Mouse (Mus musculus) liver, postnatal 0 days (tissue): ENCODE results near the gene Ngb. TPM values are rescaled to one million over a fixed set of nuclear protein-coding genes. Genes with fewer than 3 reads are reported as not detected.

Experiments
- ATAC-seq: fragments of 200-750 bp; cut with Nextera tagmentation; 2 replicates; pipeline ENCODE4 v1.8.0; 2017; ENCODE audit warnings: mild to moderate bottlenecking, moderate library complexity
- DNase-seq: peaks from one replicate; pipeline ENCODE4 v3.0.0-alpha.2; 2016
- H3K27ac ChIP-seq: fragments of 300-500 bp; sonication (generic); 2 replicates; pipeline ENCODE4 v1.5.1; 2014; ENCODE audit warnings: antibody characterized with exemption, moderate library complexity, mild to moderate bottlenecking, low read depth
- H3K27me3 ChIP-seq: fragments of 300-500 bp; sonication (generic); 2 replicates; pipeline ENCODE4 v1.6.1; 2014; ENCODE audit warnings: low read length, control low read depth, mixed read lengths; ENCODE audit not compliant: insufficient read depth
- H3K36me3 ChIP-seq: fragments of 300-500 bp; sonication (generic); replicated peaks from 2 replicates; pipeline ENCODE4 v1.6.1; 2014; ENCODE audit warnings: mild to moderate bottlenecking, control low read depth, low read length, moderate library complexity, mixed read lengths; ENCODE audit not compliant: insufficient read depth
- H3K4me1 ChIP-seq: fragments of 300-500 bp; sonication (generic); 2 replicates; pipeline ENCODE4 v1.6.1; 2014; ENCODE audit warnings: antibody characterized with exemption, mild to moderate bottlenecking, control low read depth; ENCODE audit not compliant: insufficient read depth
- H3K4me2 ChIP-seq: fragments of 300-500 bp; sonication (generic); 2 replicates; pipeline ENCODE4 v1.6.1; 2014; ENCODE audit warnings: low read depth, mild to moderate bottlenecking, low read length, moderate library complexity, mixed read lengths
- H3K4me3 ChIP-seq: fragments of 300-500 bp; sonication (generic); 2 replicates; pipeline ENCODE4 v1.5.1; 2014; ENCODE audit warnings: low read depth, low read length
- H3K9ac ChIP-seq: fragments of 300-500 bp; sonication (generic); replicated peaks from 2 replicates; pipeline ENCODE4 v1.6.1; 2014; ENCODE audit warnings: mild to moderate bottlenecking, moderate library complexity
- H3K9me3 ChIP-seq: fragments of 300-500 bp; sonication (generic); 2 replicates; pipeline ENCODE4 v1.6.1; 2016; ENCODE audit warnings: mild to moderate bottlenecking, control low read depth, low read length, mixed read lengths
- CTCF ChIP-seq: sonication (generic); IDR thresholded peaks from 2 replicates; pipeline ENCODE4 v1.5.1; 2016; ENCODE audit warnings: antibody characterized with exemption, low read depth
- EP300 ChIP-seq: IDR thresholded peaks from 2 replicates; pipeline ENCODE4 v1.6.1; 2016; ENCODE audit warnings: antibody characterized with exemption, low read depth, mild to moderate bottlenecking
- WGBS: fragments of 180-500 bp; shearing (Covaris S2); extraction: QIAGEN DNeasy Blood & Tissue Kit; methylation state at CpG from one replicate; pipeline ENCODE4 v1.1.7; 2014; ENCODE audit not compliant: insufficient replicate concordance; 5-methylcytosine and 5-hydroxymethylcytosine counted together
- polyA plus RNA-seq: library from polyadenylated mRNA; unstranded; fragments of >200 nt; fragmentation: Nextera tagmentation; extraction: Ambion mirVana; gene quantifications from 2 replicates; pipeline ENCODE4 v1.2.1, GENCODE M21; 2015

Ngb gene
- polyA plus RNA-seq, 1 experiment from 2014 or later = not detected

- Histone ChIP-seq H3K27ac (no peak overlapping the region), H3K4me3 (no peak overlapping the region), H3K36me3 (0 out of 2 replicates have a peak, but pooled peaks cover 2% of the 10 kb centered on the region), H3K27me3 (no peaks in the 10 kb centered on the region), H3K9me3 (no peaks in the 10 kb centered on the region), H3K4me2 (no peak overlapping the region), H3K9ac (no peak overlapping the region), H3K4me1 (no peaks in the 10 kb centered on the region)
- no peak for DNase-seq
- no peak for ATAC-seq
- no peak for TF ChIP-seq EP300
- no peak for TF ChIP-seq CTCF
- WGBS = 75% methylated on average over 2 of the region's 2 CpGs
Observed at GRCm38 (mm10) chr12:87131181-87131580, 28.8 kb upstream of the Ngb start.

GRCm38 (mm10) chr12:87130224-87130623, 27.9 kb upstream of the Ngb start:
- no peak for DNase-seq
- Histone ChIP-seq H3K4me1 (no peaks in the 10 kb centered on the region), H3K27ac (no peak overlapping the region), H3K9ac (no peak overlapping the region), H3K4me2 (no peak overlapping the region), H3K4me3 (no peak overlapping the region), H3K36me3 (0 out of 2 replicates have a peak, but pooled peaks cover 2% of the 10 kb centered on the region), H3K9me3 (no peaks in the 10 kb centered on the region), H3K27me3 (no peaks in the 10 kb centered on the region)
- no peak for TF ChIP-seq CTCF
- TF ChIP-seq EP300 = no peak
- 85% methylated on average over 4 of the region's 4 CpGs for WGBS
- ATAC-seq = no peak

- DNase-seq (no peak), ATAC-seq (no peak)
- no peak overlapping the region for H3K9ac ChIP-seq
- no peak overlapping the region for H3K27ac ChIP-seq
- H3K4me1 ChIP-seq = no peaks in the 10 kb centered on the region
- H3K4me3 ChIP-seq = no peak overlapping the region
- no peaks in the 10 kb centered on the region for H3K9me3 ChIP-seq
- H3K36me3 ChIP-seq = peaks cover 13% of the 10 kb centered on the region
- no peaks in the 10 kb centered on the region for H3K27me3 ChIP-seq
- no peak for TF ChIP-seq CTCF
- no peak for TF ChIP-seq EP300
- no peak overlapping the region for H3K4me2 ChIP-seq
- WGBS = 77% methylated on average over 4 of the region's 4 CpGs
Observed at GRCm38 (mm10) chr12:87127256-87127655, 24.9 kb upstream of the Ngb start.

- 64% methylated on average over 4 of the region's 4 CpGs for WGBS
- H3K27ac ChIP-seq = no peak overlapping the region
Observed at GRCm38 (mm10) chr12:87121918-87122589, 19.7 kb upstream of the Ngb start.

GRCm38 (mm10) chr12:87107357-87107977, 5.1 kb upstream of the Ngb start:
- H3K9me3 ChIP-seq = no peaks in the 10 kb centered on the region
- DNase-seq (no peak), ATAC-seq (no peak)
- WGBS = 45% methylated on average over 3 of the region's 3 CpGs
- H3K9ac ChIP-seq = no peak overlapping the region
- H3K27me3 ChIP-seq = peaks cover 4% of the 10 kb centered on the region
- H3K4me2 ChIP-seq = no peak overlapping the region
- H3K4me1 ChIP-seq = no peaks in the 10 kb centered on the region
- peaks cover 5% of the 10 kb centered on the region; the same call in 1 of the 2 replicates for H3K36me3 ChIP-seq
- no peak overlapping the region for H3K4me3 ChIP-seq
- no peak for TF ChIP-seq CTCF
- TF ChIP-seq EP300 = no peak
- no peak overlapping the region for H3K27ac ChIP-seq

More at GRCm38 (mm10) chr12:87121918-87122589, 19.7 kb upstream of the Ngb start:
- no peaks in the 10 kb centered on the region for H3K4me1 ChIP-seq
- H3K9me3 ChIP-seq = no peaks in the 10 kb centered on the region
- peaks cover 19% of the 10 kb centered on the region for H3K36me3 ChIP-seq
- no peak overlapping the region for H3K9ac ChIP-seq
- no peaks in the 10 kb centered on the region for H3K27me3 ChIP-seq
- TF ChIP-seq EP300 = peak; percentile 42; the same call in 1 of the 2 replicates
- TF ChIP-seq CTCF = no peak
- DNase-seq (no peak), ATAC-seq (peak; percentile 61)
- no peak overlapping the region for H3K4me2 ChIP-seq
- H3K4me3 ChIP-seq = no peak overlapping the region

- WGBS = 53% methylated on average over 4 of the region's 4 CpGs
- Histone ChIP-seq H3K27me3 (peaks cover 10% of the 10 kb centered on the region), H3K4me3 (no peak overlapping the region), H3K9me3 (no peaks in the 10 kb centered on the region), H3K36me3 (no peaks in the 10 kb centered on the region), H3K9ac (no peak overlapping the region), H3K4me2 (no peak overlapping the region), H3K4me1 (no peaks in the 10 kb centered on the region), H3K27ac (no peak overlapping the region)
- ATAC-seq (no peak), DNase-seq (no peak)
- TF ChIP-seq CTCF (no peak), EP300 (no peak)
Observed at GRCm38 (mm10) chr12:87104796-87105195, 2.5 kb upstream of the Ngb start.
